Mouse (Mus musculus) heart, embryonic 11.5 days (tissue): ENCODE results near the gene Sox30. TPM values are rescaled to one million over a fixed set of nuclear protein-coding genes. Genes with fewer than 3 reads are reported as not detected.
"Not testable (repeated sequence)": the region's sequence is repeated elsewhere in the genome, so short reads cannot be mapped to it uniquely, and the experiment has no call there.

Experiments
- ATAC-seq: fragments of 200-750 bp; cut with Nextera tagmentation; replicated peaks from 2 replicates; pipeline ENCODE4 v1.8.0; 2017; ENCODE audit warnings: moderate library complexity; ENCODE audit not compliant: insufficient number of reproducible peaks, low FRiP score, low TSS enrichment
- H3K27ac ChIP-seq: fragments of 300-500 bp; sonication (generic); 2 replicates; pipeline ENCODE4 v1.5.1; 2014; ENCODE audit warnings: mild to moderate bottlenecking, low read depth, low read length
- H3K27me3 ChIP-seq: fragments of 300-500 bp; sonication (generic); 2 replicates; pipeline ENCODE4 v1.6.1; 2014; ENCODE audit warnings: mild to moderate bottlenecking, low read length, mixed read lengths; ENCODE audit not compliant: control insufficient read depth, insufficient read depth
- H3K36me3 ChIP-seq: fragments of 300-500 bp; sonication (generic); 2 replicates; pipeline ENCODE4 v1.6.1; 2014; ENCODE audit warnings: mild to moderate bottlenecking, low read length, moderate library complexity, mixed read lengths; ENCODE audit not compliant: control insufficient read depth, insufficient read depth
- H3K4me1 ChIP-seq: fragments of 300-500 bp; sonication (generic); 2 replicates; pipeline ENCODE4 v1.6.1; 2014; ENCODE audit warnings: low read length; ENCODE audit not compliant: control insufficient read depth, insufficient read depth
- H3K4me2 ChIP-seq: fragments of 300-500 bp; sonication (generic); 2 replicates; pipeline ENCODE4 v1.6.1; 2014; ENCODE audit warnings: mild to moderate bottlenecking, moderate library complexity
- H3K4me3 ChIP-seq: fragments of 300-500 bp; sonication (generic); 2 replicates; pipeline ENCODE4 v1.5.1; 2014; ENCODE audit warnings: low read depth, low read length
- H3K9ac ChIP-seq: fragments of 300-500 bp; sonication (generic); 2 replicates; pipeline ENCODE4 v1.6.1; 2014; ENCODE audit warnings: mild to moderate bottlenecking, low read depth, low read length, moderate library complexity
- H3K9me3 ChIP-seq: fragments of 300-500 bp; sonication (generic); replicated peaks from 2 replicates; pipeline ENCODE4 v1.6.1; 2016; ENCODE audit warnings: low read length; ENCODE audit not compliant: control insufficient read depth
- WGBS: fragments of 180-500 bp; shearing (Covaris S2); extraction: QIAGEN DNeasy Blood & Tissue Kit; methylation state at CpG from one replicate; pipeline ENCODE4 v1.1.7; 2014; ENCODE audit not compliant: insufficient replicate concordance; 5-methylcytosine and 5-hydroxymethylcytosine counted together
- polyA plus RNA-seq: library from polyadenylated mRNA; unstranded; fragments of >200 nt; fragmentation: Nextera tagmentation; extraction: Ambion mirVana; gene quantifications from 2 replicates; pipeline ENCODE4 v1.2.1, GENCODE M21; 2014

Sox30 gene
- polyA plus RNA-seq, 1 experiment from 2014 or later, result 0.40 TPM

DNA sequence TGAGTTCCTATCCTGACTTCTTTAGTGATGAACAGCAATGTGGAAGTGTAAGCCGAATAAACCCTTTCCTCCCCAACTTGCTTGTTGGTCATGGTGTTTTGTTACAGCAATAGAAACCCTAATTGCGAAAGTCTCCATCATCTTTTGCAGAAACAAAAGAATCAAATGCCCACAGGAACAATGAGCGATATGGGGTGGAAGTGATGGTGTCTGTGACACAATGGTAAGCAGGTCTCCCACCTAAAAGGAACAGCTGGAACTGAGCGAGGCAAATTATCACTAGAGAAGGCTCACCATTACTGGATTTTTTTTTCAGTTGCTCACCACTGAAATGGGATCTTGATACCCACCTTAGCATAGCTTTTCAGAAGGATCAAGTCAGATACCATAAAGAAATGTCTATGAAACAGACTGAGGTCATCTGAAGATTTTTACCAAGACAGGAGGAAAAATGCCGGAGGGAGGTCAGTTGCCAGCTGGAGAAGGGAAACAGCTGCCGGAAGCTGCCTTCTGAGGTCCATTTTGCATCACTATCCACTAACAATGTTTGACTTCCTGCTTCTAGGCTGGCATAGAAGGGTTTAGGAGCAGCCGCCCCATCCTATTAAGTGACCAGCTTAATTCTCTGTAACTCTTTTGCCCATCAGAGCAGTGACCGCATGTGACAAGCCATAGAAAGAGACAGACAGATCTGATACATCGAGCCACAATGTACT is 60.9 kb downstream of the Sox30 start:
- no peak overlapping the region for H3K27ac ChIP-seq
- 75% methylated on average over 9 of the region's 9 CpGs for WGBS

DNA sequence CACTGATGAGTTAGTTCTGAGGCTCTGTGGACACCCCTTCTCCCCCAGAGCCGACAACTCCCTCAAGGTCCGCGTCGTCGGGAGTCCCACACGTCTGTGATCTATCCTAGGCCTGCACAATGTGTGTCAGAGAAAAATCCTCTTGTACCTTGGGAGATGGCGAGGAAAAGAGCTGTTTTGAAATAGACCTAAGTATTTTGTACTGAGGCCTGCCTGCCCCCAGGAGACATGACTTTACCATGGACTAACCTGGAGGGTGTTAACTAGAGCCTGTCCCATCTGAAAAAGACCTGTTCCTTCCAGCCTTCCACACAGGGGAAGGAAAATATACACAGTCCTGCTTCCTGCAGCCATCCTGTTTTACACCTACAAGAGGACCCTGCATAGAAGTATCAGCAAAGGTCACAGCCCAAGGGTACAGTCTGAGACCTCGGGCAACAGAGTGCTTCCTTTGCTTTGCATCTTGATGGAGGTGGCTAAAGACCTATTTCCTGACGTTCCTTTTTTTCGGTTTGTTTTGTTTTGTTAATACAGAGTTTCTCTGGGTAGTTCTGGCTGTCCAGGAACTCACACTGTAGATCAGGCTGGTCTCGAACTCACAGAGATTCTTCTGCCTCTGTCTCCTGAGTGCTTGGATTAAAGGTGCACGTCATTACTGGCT is 61.6 kb downstream of the Sox30 start:
- Histone ChIP-seq H3K9ac (no peak overlapping the region), H3K27me3 (no peaks in the 10 kb centered on the region), H3K4me1 (no peaks in the 10 kb centered on the region), H3K9me3 (no peaks in the 10 kb centered on the region), H3K4me2 (no peak overlapping the region), H3K4me3 (no peak overlapping the region), H3K36me3 (no peaks in the 10 kb centered on the region), H3K27ac (no peak overlapping the region)
- 66% methylated on average over 12 of the region's 12 CpGs for WGBS
- ATAC-seq, result no peak; the same call in 1 of the 2 replicates

More for the DNA sequence above, 60.9 kb downstream of the Sox30 start:
- H3K4me1 ChIP-seq, result no peaks in the 10 kb centered on the region
- H3K27me3 ChIP-seq, result no peaks in the 10 kb centered on the region
- H3K9me3 ChIP-seq, result no peaks in the 10 kb centered on the region
- no peak for ATAC-seq
- H3K4me3 ChIP-seq, result no peak overlapping the region
- no peak overlapping the region for H3K9ac ChIP-seq
- no peaks in the 10 kb centered on the region for H3K36me3 ChIP-seq
- no peak overlapping the region for H3K4me2 ChIP-seq

DNA sequence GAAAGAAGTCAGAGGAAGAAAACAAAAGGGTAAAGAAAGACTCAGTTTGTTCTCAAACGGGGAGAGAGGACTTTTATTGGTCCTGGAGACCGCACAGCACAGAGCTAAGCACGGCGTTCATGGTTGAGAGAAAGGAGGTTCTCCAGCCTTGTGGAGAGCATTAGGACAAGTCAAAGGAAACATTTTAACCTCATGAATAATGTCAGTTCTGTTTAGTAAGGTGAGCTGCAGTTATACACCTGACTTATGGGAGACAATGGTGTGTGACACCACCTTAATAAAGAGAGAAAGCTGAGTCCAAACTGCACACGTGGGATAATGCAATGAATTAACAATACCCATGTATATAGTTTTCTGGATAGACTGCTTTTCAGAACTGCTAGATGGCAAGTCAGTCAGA is 64.7 kb downstream of the Sox30 start:
- no peak overlapping the region for H3K4me2 ChIP-seq
- no peak overlapping the region for H3K4me3 ChIP-seq
- no peak for ATAC-seq
- H3K27me3 ChIP-seq, result no peaks in the 10 kb centered on the region
- H3K9ac ChIP-seq, result no peak overlapping the region
- H3K36me3 ChIP-seq, result no peaks in the 10 kb centered on the region
- H3K27ac ChIP-seq, result no peak overlapping the region
- 85% methylated on average over 5 of the region's 5 CpGs for WGBS
- H3K9me3 ChIP-seq, result no peaks in the 10 kb centered on the region
- H3K4me1 ChIP-seq, result no peaks in the 10 kb centered on the region

DNA sequence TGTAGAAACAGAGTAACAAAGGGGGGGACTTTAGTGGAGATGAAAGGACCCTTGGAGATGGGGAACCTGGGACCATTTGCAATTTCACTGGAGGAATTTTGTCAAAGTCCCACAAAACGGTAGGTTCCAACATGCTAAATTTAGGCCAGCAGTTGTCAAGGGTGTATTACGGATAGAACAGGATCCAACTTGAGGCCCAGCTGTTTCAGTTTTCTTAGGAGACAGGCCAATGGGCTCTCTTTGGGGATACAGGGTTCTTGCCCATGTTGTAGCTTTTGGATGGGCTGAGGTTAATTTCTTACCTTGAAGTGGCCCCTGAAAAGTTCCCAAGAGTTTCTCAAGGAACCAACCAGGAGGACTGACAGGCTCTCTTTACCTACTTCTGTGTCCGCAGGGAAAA is 67.2 kb downstream of the Sox30 start:
- no peaks in the 10 kb centered on the region for H3K36me3 ChIP-seq
- H3K27ac ChIP-seq, result no peak overlapping the region
- ATAC-seq, result no peak
- H3K9me3 ChIP-seq, result no peaks in the 10 kb centered on the region
- H3K27me3 ChIP-seq, result no peaks in the 10 kb centered on the region
- 86% methylated on average over 3 of the region's 3 CpGs for WGBS
- no peak overlapping the region for H3K4me3 ChIP-seq
- H3K4me1 ChIP-seq, result no peaks in the 10 kb centered on the region
- H3K9ac ChIP-seq, result no peak overlapping the region
- no peak overlapping the region for H3K4me2 ChIP-seq

DNA sequence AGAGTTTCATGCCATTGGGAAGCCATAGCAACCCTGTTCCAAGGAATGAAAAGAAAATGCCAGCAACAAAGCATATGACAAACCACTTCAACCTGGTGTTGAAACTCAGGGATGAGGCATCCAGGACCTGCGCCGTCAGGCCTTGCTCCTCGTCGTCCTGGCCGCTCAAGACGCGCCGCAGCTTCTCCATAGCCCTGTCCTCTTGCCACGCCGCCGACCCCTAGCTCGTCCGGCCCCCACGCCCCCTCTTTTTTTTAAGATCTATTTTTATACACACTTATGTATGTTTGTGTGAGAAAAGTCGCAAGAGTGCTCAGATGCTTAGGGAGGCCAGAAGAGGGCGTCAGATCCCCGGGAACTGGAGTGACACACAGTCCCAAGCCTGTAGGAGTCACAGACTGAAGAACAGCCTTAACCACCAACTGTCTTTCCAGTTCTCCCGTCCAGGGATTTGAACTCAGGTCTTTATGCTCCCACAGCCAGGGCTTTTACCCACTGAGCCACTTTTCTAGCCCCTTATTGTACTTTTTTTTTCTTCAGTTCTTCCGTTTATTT is 72.1 kb downstream of the Sox30 start, which contains the start of gene Gm12166:
Gm12166 (minus strand) TSS at position 217 of the 555 bp plus-strand sequence.
- peaks cover 15% of the 10 kb centered on the region for H3K4me1 ChIP-seq
- not testable (repeated sequence) for H3K9ac ChIP-seq, H3K4me3 ChIP-seq, H3K36me3 ChIP-seq, H3K27ac ChIP-seq, H3K27me3 ChIP-seq, H3K9me3 ChIP-seq, ATAC-seq
- 31% methylated on average over 19 of the region's 19 CpGs for WGBS
- peak within 1 kb of the TSS; percentile 49 for H3K4me2 ChIP-seq

DNA sequence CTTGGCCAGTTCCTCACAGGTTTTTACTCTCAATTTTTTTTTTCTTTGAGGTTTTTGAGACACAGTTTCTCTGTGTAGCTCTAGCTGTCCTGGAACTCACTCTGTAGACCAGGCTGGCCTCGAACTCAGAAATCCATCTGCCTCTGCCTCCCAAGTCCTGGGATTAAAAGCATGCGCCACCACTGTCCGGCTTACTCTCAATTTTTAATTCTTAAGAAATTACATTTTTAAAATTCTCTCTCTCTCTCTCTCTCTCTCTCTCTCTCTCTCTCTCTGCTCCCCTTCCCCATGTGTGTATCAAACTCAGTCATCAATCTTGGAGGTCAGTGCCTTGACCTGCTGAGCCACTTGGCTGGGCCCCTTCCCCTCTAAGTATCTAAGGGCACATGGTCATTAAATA is 73.3 kb downstream of the Sox30 start:
- H3K4me3 ChIP-seq, H3K9me3 ChIP-seq, H3K9ac ChIP-seq, H3K4me2 ChIP-seq, ATAC-seq, H3K27me3 ChIP-seq, H3K27ac ChIP-seq, H3K36me3 ChIP-seq: not testable (repeated sequence)
- peaks cover 20% of the 10 kb centered on the region for H3K4me1 ChIP-seq
- 89% methylated on average over 3 of the region's 3 CpGs for WGBS

DNA sequence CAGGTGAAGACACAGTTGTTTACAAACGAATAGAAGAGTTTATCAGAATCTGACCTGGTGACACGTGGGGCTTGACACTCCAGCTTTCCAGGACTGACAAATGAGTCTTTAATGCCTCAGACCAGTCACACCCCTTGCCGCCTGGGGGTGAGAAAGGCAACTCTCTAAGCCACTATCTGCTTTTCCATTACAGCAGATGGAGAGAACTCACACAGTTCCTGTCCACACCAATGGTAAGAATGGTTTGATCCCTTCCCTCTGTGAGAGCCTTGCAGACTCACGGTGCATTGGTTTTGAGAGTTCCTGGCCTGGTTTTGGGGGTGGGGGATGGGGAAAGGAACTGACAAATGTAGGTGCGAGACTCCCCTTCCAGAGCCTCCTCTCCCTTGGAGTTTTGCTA is 74.2 kb downstream of the Sox30 start:
- no peak for ATAC-seq
- no peaks in the 10 kb centered on the region for H3K9me3 ChIP-seq
- peaks cover 20% of the 10 kb centered on the region for H3K4me1 ChIP-seq
- no peaks in the 10 kb centered on the region for H3K36me3 ChIP-seq
- 0 out of 2 replicates have a peak overlapping the region, but pooled peaks have one; percentile 22 for H3K9ac ChIP-seq
- H3K4me3 ChIP-seq, result no peak overlapping the region
- no peak overlapping the region for H3K27ac ChIP-seq
- 17% methylated on average over 5 of the region's 5 CpGs for WGBS
- H3K4me2 ChIP-seq, result no peak overlapping the region
- no peaks in the 10 kb centered on the region for H3K27me3 ChIP-seq

DNA sequence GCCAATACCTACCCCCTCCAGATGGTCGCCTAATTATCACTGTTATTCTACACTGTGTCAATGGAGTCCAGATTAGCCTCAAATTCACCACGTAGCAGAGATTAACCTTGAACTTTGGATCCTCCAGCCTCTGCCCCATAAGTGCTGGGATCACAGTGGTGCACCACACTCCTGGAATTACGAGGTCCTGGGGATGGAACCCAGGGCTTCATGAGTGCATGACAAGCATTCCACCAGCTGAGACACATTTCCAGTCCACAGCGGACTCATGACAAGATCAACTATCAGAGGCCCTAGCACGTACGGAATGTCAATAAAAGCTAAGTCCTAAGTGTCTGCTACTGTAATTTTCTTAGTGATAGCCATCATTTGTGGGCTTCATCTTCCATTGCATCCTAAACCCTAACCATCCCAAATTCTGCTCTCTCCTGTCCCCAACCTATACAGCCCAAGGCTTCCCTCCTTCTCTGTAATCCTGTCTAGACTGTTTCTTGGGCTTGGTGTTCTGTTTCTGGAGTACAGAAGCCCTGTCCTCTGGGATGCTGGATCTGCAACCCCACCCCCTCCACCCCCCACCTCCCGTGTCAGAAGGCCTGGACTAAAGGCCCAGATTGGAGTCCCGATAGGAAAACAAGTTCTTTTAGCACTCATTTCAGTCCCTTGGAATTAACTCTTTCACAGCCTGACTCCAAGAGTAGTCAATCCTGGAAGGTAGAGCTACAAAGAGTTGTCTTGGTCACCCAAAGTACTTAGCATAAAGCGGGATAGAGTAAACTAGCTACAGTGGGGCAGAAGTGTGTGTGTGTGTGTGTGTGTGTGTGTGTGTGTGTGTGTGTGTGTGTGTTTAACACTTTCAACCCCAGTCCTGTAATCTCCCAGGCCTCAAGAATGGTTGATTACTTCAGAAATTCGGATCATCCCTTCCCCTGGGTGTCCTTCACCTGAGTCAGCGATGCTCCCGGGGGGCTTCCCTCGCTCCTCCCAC is 75.1 kb downstream of the Sox30 start:
- H3K4me3 ChIP-seq, result peak overlapping the region; percentile 74
- peak overlapping the region; percentile 74 for H3K4me2 ChIP-seq
- 15% methylated on average over 12 of the region's 13 CpGs for WGBS
- ATAC-seq, result 0 out of 2 replicates have a peak, but pooled peaks have one; percentile 8
- H3K27me3 ChIP-seq, result no peaks in the 10 kb centered on the region
- peak overlapping the region; percentile 91 for H3K9ac ChIP-seq
- peaks cover 20% of the 10 kb centered on the region for H3K4me1 ChIP-seq
- peak overlapping the region; percentile 94 for H3K27ac ChIP-seq
- H3K9me3 ChIP-seq, result no peaks in the 10 kb centered on the region
- H3K36me3 ChIP-seq, result no peaks in the 10 kb centered on the region
